Mouse (Mus musculus) megakaryocyte, embryonic 14.5 days (primary cell): Measurements from ENCODE around the gene Gm20388. TPM values are rescaled to one million over a fixed set of nuclear protein-coding genes. Genes with fewer than 3 reads are reported as not detected.

Experiments
- H3K27me3 ChIP-seq: replicated peaks from 2 replicates; pipeline ENCODE3; 2012; ENCODE audit warnings: inconsistent platforms
- H3K36me3 ChIP-seq: replicated peaks from 2 replicates; pipeline ENCODE3; 2012; ENCODE audit warnings: low read length, inconsistent platforms, mixed read lengths
- H3K4me1 ChIP-seq: 2 replicates; pipeline ENCODE4 v1.6.1; 2012; ENCODE audit warnings: inconsistent platforms
- H3K4me3 ChIP-seq: replicated peaks from 2 replicates; pipeline ENCODE3; 2012; ENCODE audit warnings: moderate library complexity, mild to moderate bottlenecking, inconsistent platforms
- H3K9me3 ChIP-seq: 2 replicates; pipeline ENCODE4 v1.6.1; 2012; ENCODE audit warnings: inconsistent platforms
- FLI1 ChIP-seq: IDR thresholded peaks from 2 replicates; pipeline ENCODE4 v1.6.1; 2012; ENCODE audit warnings: low read length, inconsistent platforms, mixed read lengths
- GATA1 ChIP-seq: IDR thresholded peaks from 3 replicates; pipeline ENCODE4 v1.6.1; 2012; ENCODE audit warnings: mixed read lengths, low read length, inconsistent platforms, borderline replicate concordance
- polyA plus RNA-seq: library from polyadenylated mRNA; stranded (reverse); fragments of >175 nt; gene quantifications from 2 replicates; pipeline ENCODE4 v1.2.3, GENCODE M21; 2012; ENCODE audit warnings: low replicate concordance; ENCODE audit not compliant: insufficient read depth

Gene Gm20388
- polyA plus RNA-seq, 1 experiment: 111 TPM

DNA sequence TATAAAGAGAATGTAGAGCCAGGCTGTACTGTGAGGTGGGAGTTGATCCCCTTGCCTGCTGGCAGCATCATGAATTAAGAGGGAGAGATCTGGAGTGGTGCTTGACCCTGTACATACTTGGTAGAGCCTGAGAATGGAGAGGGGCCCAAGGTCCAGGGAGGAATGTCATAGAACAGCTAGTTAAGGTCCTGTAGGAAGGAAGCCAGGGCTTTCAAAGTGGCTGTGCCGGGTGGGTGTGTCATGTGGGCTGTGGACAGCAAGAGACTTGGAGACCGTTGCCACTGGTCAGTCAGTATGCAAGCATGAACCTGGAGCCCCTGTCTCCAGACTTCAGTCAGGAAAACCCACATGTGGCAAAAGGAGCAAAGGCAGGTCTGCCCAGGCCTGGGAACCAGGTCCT lies 2414.6 kb downstream of the Gm20388 start:
- H3K27me3 ChIP-seq: no peaks in the 10 kb centered on the region
- TF ChIP-seq FLI1: no peak
- TF ChIP-seq GATA1: no peak
- H3K4me3 ChIP-seq: peak overlapping the region; percentile 54
- H3K36me3 ChIP-seq: peaks cover 98% of the 10 kb centered on the region
- no peaks in the 10 kb centered on the region for H3K9me3 ChIP-seq
- H3K4me1 ChIP-seq: peaks cover 100% of the 10 kb centered on the region

DNA sequence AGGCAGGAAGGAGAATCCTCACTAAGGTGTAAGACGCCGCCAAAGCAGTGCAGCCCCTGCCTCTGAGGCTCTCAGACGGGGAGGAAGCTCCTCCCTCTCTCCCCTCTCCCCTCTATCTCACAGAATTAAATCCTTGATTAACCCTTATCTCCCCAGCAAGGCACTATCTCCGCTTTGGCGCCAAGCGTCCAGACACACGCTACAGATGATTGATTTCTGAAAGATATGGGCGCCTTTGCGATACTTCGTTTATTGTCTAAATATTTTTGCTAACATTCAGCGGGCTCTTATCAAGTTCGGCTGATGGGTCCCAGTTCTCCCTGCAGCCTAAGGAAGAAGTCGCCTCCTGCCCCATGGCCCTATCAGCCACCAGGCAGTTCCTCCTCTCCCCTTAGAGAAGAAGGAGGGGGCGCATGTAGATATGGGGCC lies 2415.5 kb downstream of the Gm20388 start:
- Histone ChIP-seq H3K4me1 (peaks cover 100% of the 10 kb centered on the region), H3K27me3 (no peaks in the 10 kb centered on the region), H3K4me3 (peak overlapping the region; percentile 75), H3K9me3 (no peaks in the 10 kb centered on the region), H3K36me3 (peaks cover 98% of the 10 kb centered on the region)
- no peak for TF ChIP-seq FLI1
- TF ChIP-seq GATA1: no peak

DNA sequence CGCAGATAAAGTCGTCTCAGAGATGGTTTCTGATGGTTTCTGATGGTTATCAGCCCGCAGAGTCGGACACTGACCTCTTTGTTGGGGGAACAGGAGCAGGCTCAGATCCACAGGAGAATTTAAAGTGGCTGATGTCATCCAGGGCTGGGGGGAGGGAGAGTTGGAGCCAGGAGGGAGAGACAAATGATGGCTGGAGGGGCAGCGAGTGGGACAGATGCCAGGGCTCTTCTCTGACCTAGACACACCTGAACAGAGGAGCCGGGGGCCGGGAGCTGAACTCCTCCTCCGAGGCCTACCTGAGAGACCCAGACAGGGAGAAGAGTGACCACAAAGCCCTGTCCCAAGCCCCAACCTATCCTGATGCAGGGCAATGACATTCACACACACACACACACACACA lies 2418.4 kb downstream of the Gm20388 start:
- no peaks in the 10 kb centered on the region for H3K9me3 ChIP-seq
- H3K27me3 ChIP-seq: no peaks in the 10 kb centered on the region
- H3K4me1 ChIP-seq: peaks cover 98% of the 10 kb centered on the region
- peaks cover 97% of the 10 kb centered on the region for H3K36me3 ChIP-seq
- TF ChIP-seq FLI1: no peak
- no peak for TF ChIP-seq GATA1
- no peak overlapping the region for H3K4me3 ChIP-seq

DNA sequence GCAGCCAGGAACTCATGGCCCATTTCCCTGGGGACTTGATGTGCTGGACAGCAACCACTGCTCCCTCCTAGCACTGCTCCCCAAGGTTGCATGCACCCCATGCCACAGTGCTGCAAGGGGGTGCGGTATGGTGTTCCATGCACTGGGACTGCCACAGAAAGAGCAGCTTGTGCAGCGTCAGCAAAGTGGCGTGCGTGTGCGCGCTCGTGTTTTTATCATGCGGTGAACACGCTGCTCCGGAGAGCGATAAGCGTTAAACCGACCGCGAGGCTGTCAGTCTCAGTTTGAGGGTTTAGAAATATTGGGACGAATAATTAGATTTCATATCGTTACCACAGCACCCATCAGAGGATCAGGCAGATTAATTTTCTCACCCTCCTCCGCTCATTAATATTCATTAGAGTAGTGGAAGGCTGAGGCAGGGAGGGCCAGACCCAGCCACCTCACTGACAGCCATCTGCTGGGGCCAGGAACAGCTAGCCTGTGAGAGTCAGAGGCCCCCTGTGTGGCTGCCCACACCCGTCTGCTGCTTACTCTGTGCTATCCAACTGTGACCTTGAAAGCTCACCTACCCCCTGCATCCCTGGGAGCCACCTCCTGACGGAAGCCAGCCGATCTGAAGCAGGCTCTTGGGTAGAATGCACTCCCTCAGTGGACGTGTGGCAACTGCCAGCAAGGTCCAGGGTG lies 2419.1 kb downstream of the Gm20388 start:
- Histone ChIP-seq H3K9me3 (no peaks in the 10 kb centered on the region), H3K4me3 (peak overlapping the region; percentile 78), H3K36me3 (peaks cover 97% of the 10 kb centered on the region), H3K4me1 (peaks cover 98% of the 10 kb centered on the region), H3K27me3 (no peaks in the 10 kb centered on the region)
- TF ChIP-seq FLI1 (no peak), GATA1 (no peak)

DNA sequence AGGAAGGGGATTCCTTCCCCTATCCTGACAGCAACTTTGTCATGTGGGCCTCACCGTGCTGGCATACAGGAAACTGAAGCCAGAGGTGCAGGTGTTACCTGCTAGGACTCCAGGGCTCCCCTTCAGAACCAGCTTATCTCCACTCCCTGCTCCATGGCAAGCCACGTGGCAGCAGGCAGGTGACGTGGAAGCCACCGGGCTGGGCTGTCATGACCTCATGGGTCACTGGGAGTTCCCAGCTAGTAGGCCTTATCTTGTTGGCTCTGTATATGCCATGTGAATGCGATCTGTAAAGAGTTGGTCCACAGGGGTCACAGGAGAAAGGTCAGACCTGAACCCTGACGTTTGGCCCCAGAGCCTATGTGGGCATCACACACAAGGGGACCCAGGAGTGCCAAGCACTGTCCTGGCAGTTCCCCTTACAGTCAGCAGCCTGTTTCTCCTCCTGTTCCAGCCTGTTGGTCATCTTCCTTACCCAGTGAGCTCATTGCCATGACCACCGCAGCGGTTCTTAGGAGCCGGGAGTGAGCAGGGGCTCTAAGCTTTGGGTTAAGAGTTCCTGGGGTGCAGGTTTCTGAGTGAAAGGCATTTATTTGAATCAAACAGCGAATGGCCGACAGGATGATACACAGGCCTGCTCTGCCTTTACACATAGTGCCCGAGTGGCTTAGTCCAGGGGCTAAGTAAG lies 2419.9 kb downstream of the Gm20388 start:
- TF ChIP-seq GATA1 (no peak), FLI1 (no peak)
- Histone ChIP-seq H3K27me3 (no peaks in the 10 kb centered on the region), H3K36me3 (peaks cover 97% of the 10 kb centered on the region), H3K4me1 (peaks cover 98% of the 10 kb centered on the region), H3K4me3 (peak overlapping the region; percentile 46), H3K9me3 (peaks cover 6% of the 10 kb centered on the region; the same call in 1 of the 2 replicates)

DNA sequence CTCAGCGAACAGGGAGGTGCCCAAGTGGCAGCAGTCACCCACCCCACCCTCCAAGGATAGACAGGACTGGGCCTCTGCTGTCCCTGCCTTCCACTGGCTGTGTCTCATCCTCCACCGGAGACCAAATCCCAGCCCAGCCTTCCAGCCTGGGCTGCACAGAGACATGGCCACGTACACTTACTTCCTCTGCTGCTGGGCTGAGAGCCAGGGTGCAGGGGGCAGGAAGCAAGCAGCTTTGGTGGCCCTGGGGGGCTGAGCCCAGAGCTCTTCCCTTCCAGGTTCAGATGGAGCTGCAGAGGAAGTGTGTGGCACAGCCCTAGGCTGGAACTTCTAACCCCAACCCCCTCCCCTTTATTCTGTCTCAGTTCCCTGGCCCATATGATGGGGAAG lies 2420.5 kb downstream of the Gm20388 start:
- H3K27me3 ChIP-seq: no peaks in the 10 kb centered on the region
- peak overlapping the region; percentile 46 for H3K4me3 ChIP-seq
- TF ChIP-seq FLI1 (no peak), GATA1 (no peak)
- H3K4me1 ChIP-seq: peaks cover 98% of the 10 kb centered on the region
- peaks cover 7% of the 10 kb centered on the region; the same call in 1 of the 2 replicates for H3K9me3 ChIP-seq
- H3K36me3 ChIP-seq: peaks cover 97% of the 10 kb centered on the region

DNA sequence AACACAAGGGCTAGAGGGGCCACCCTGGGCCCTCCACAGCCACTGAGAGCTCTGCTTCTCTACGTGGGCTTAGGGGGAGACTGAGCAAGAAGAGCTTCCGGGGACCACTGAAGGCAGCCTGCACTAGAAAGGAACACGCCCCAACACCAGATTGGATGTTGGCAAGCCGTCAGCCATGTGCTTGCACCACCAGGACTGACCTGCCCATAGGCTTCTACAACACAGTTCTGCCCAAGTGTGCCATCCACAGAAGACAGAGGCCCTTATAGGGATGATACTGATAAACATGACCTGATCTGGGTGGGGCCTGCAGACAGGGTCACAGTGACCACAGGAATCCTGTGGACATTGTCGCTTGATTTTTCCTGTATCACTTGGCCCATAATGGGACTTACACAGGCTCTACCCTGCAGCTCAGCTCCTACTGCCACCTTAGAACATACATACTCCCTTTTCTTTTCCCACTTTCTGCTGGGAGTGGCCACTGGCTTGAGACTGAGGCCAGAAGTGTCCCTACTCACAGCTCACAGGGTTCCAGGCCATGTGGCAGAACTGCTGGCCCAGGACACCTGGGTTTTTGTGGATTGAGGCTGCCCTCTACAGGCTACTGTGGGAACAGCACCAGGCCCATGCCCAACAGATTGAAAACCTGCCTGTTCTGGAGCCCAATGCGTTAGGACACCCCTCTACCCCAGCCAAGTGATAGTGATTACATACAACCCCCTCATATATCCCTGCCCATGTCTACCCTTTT lies 2422.3 kb downstream of the Gm20388 start:
- Histone ChIP-seq H3K27me3 (no peaks in the 10 kb centered on the region), H3K36me3 (peaks cover 98% of the 10 kb centered on the region)
- TF ChIP-seq FLI1: no peak
- no peak for TF ChIP-seq GATA1

DNA sequence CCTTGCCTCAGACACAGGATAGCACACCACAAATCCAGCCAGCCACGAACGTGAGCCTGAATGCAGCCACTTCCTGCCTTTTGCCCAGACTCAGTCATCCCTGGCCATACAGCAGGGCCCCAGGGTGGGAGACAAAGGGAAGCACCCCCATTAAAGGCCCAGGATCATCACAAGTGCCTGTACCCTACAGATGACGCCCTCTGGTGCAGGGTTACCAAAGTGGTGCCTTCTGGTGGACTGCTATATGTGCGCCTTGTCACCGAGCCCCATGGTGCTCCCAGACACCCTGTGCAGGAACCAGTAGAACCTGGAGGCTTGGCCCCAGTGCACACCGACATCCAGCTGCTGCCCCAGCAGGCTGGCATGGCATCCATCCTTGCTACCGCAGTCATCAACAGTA lies 2422.9 kb downstream of the Gm20388 start:
- no peak overlapping the region for H3K4me3 ChIP-seq
- H3K4me1 ChIP-seq: peaks cover 98% of the 10 kb centered on the region
- H3K27me3 ChIP-seq: no peaks in the 10 kb centered on the region
- H3K9me3 ChIP-seq: peaks cover 7% of the 10 kb centered on the region; the same call in 1 of the 2 replicates
- no peak for TF ChIP-seq GATA1
- no peak for TF ChIP-seq FLI1
- H3K36me3 ChIP-seq: peaks cover 98% of the 10 kb centered on the region

More for the DNA sequence above, 2422.3 kb downstream of the Gm20388 start:
- peaks cover 7% of the 10 kb centered on the region; the same call in 1 of the 2 replicates for H3K9me3 ChIP-seq
- H3K4me3 ChIP-seq: no peak overlapping the region
- H3K4me1 ChIP-seq: peaks cover 98% of the 10 kb centered on the region

DNA sequence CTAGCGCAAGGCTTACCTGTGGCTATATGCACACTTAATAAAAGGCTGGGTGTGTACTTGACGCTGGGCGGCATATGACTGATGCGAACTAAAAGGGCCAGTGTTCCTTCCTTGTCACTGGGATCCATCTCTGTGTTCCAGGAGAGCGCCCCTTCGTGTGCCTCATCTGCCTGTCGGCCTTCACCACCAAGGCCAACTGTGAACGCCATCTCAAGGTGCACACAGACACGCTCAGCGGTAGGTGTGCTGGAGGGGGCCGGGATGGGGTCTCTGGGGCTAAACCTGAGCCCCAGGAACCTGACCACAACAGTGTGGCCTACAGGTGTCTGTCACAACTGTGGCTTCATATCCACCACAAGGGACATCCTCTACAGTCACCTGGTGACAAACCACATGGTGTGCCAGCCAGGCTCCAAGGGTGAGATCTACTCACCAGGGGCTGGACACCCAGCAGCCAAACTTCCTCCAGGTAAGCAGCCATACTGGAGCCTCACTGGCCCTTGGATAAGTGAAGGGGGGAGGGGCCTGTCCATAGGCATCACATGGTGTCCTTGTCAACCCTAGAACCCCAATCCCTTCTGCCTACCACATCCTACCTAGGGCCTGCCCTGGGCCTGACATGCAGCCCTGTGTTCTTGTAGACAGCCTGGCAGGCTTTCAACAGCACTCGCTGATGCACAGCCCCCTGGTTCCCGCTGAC lies 2424.3 kb downstream of the Gm20388 start:
- H3K27me3 ChIP-seq: no peaks in the 10 kb centered on the region
- peaks cover 7% of the 10 kb centered on the region; the same call in 1 of the 2 replicates for H3K9me3 ChIP-seq
- H3K4me3 ChIP-seq: no peak overlapping the region
- H3K36me3 ChIP-seq: peaks cover 98% of the 10 kb centered on the region
- no peak for TF ChIP-seq FLI1
- TF ChIP-seq GATA1: no peak
- H3K4me1 ChIP-seq: peaks cover 98% of the 10 kb centered on the region
